Mouse (Mus musculus) neutrophil, adult 59 days (primary cell): ENCODE data around the gene Kmt2a. TPM values are rescaled to one million over a fixed set of nuclear protein-coding genes. Genes with fewer than 3 reads are reported as not detected.

Experiments used
- total RNA-seq, 2 experiments: library from RNA; stranded (reverse); gene quantifications; 1 replicate in 1 of 2; 2 replicates in 1 of 2; pipeline ENCODE4 v1.2.4; 2023

Gene Kmt2a
- 10 to 100 TPM; 35.4 to 40.9 TPM for total RNA-seq

DNA sequence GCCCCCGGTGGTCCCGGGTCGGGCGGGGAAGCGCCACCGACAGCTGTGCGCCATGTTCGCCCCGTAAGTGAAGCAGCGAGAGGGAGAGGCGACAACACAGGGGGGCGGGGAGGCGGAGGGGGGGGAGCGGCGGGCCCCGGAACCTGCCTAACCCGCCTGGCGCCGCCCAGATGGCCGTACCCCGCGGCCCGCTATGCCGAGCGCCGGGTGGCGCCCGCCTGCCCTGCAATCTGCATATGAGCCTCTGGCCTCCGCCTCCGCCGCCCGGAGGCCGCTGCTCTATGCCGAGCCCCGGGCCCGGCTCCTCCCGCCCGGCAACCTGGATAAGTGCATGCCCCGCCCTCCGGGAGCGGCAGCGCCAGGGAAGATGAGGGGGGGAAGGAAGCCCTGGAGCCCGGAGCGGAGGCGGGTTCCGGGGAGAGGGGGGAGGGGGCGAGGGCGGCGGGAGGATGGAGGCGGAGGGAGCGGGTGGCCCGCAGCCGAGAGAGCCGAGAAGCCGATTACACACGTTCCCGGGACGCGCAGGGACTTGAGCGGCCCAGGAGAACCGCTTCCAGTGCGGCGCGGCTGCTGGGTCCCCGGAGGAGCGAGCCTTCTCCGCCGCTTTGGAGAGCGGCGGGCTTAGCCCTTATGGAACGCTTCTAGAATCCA lies at the start of gene Kmt2a:
Gene Kmt2a (minus strand): TSS at position 76 of the 651 bp plus-strand sequence.

DNA sequence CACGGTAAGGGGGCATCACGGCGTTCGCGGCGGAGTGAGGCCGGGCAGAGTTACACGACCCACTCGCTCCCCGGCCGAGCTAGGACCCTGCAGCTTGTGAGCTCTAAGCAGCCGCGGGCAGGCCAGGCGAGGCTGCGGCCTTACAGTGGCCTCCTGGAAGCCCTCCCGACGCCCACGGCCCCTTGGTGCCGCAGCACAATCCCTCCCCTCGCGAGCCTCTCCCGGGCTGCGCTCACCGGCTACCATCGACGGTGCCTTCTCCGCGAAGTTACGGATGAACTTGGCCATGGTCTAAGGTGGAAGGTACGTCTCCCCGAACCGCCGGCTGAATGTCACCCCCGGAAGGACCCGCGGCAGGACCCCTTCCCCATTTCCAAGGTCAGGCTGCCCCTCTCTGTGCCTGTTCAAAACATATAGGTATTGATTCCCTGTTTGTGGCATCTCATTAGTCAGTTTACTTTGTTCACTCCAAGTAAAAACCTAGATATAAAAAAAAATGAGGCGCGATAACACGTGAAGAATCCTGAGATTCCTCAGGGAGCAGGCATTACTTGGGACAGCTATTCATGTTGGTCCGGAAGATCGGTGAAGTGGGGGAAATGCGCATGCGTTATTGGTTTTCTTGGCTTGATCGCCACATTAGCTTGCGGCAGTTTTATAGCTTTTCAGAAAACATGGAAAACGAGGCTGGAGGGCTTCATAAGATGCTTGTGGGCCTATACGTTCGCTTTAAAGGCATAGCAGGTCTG lies 39.5 kb upstream of the Kmt2a start, which contains the start of gene Atp5l:
Gene Atp5l (minus strand): TSS at position 369 of the 749 bp plus-strand sequence.

DNA sequence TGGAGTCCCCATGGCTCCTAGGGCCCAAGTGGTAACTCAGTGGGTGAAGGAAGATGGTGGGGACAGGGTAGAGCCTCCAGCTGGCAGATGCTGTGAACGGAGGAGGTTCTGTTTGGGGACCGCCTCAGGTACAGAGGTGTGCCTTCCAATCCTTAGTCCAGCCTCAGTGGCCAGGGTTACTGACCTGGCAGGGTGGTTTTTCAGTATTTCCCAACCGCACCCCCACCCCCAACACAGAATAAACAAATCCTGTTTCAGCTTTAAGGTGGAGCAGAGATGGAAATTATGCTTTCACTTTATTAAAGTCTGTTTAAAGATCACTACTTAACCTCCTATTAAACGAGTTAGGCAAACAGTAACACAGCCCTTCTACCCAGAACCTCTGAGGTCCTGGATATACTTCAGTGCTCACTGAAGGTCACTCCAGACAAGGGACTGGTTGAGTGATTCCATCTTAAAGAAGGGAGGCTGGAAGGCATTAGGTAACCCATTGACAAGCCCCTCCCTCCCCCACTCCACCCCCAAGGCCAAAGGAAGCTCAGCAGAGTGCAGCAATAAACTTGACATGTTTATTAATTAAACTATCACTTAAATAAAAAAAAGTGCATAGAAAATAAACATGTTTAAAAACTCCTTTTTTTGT lies 78.2 kb downstream of the Kmt2a start, which contains the start of gene Ttc36:
Gene Ttc36 (minus strand): TSS at position 265 of the 643 bp plus-strand sequence.

DNA sequence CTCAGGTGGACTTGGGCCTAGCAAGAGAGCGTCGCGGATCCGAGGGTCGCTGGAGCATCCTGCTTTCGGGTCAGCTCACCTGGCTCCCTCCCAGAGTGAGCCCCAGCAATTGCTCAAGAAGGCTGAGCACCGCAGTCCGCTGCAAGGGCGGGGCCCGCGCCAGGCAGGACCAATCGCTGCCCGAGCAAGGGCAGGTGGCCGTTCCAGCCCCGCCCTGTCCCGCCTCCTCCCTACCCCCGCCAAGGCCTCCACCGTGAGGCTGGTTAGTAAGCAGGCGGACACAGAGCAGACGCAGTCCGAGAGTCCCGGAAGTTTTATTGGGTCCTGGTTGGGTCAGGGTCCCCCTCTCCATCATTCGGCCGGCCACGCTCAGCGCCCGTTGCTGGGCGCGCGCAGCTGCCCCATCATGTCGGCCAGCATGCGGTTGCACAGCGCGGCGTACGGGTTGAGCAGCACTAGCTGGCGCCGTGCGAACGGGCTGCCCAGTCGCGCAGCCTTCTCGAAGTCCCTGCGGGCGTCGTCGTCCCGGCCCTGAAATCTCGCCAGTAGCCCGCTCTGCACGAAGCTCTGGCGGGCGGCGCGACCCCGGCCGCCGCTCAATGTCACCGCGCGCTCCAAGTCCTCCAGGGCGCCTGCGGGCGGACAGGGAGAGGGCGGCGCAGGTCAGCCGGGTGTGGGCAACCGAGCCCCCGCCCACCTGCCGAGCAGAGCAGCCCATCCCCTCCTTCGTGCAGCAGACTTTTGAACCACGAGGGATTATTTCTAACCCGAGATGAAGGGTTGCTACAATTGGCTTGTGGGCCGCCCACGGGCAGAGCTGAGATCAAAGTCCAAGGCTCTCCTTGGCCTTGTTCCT lies 81.8 kb downstream of the Kmt2a start, which contains the start of gene Tmem25:
Gene Tmem25 (minus strand): TSS at position 206 of the 856 bp plus-strand sequence.

DNA sequence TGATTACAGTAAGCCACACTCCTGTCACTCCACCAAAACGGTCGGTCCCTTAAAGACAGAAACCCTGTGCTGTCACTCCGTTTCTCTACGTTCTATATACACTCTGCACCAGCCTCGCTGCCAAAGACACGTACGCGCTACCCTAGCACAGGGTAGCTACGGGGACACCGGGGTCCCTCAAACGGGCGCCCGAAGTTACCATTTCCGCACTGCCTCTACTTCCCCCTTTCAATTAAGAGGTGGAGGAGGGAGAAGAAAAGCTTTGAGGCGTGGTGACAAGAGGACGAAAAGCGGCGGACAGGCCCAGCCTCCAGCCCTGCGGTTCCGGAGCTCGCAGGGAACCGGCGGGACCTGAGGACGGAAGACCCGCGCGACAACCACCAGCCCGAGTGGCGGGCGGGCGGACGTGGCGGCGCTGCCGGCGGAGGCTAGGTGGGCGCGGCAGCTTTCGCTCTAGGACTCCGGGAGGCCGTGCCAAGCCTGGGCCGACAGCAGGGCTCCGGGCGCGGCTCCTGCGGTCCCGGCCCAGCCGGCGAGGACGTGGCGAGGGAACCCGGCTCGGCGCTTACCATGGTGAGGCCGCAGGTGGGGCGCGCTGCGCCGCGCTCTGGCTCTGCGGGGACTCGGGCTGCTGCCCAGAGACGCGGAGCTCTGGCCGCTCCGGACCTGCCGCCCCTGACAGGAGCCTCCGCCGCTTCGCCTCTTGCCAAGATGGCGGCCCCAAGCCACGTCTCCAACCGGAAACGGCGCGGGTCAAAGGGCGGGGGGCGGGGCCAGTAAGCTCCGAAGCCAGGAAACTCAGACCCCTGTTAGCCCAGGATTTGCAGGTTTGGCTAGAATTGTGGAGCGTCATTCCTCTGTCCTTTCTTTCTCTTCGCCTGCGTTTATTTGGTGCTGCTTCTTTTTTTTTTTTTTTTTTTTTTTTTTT lies 113.7 kb downstream of the Kmt2a start, which contains the start of the genes Arcn1 and Ift46:
Gene Arcn1 (minus strand): TSS at position 745 of the 928 bp plus-strand sequence.
Gene Ift46 (plus strand): TSS at position 808 of the 928 bp plus-strand sequence.

Other genes starting within 250 kb of the Kmt2a start
- not detected for gene Treh, start 208.1 kb downstream of the Kmt2a start, total RNA-seq
- gene Phldb1, start 146.1 kb downstream of the Kmt2a start, total RNA-seq, result 1 to 10 TPM; 1.6 to 2.0 TPM
- gene Arcn1, start 113.5 kb downstream of the Kmt2a start, total RNA-seq, result 10 to 100 TPM; 86.7 to 98.8 TPM
- 10 to 100 TPM; 21.7 to 26.3 TPM for gene Ift46, start 113.4 kb downstream of the Kmt2a start, total RNA-seq
- gene Tmem25, start 82.0 kb downstream of the Kmt2a start, total RNA-seq, result 1 to 10 TPM in 1 of 2 experiments, under 1 TPM in 1; 0.47 to 2.6 TPM
- gene Ttc36, start 78.2 kb downstream of the Kmt2a start, total RNA-seq, result under 1 TPM; 0.75 to 0.82 TPM
- 100 to 1,000 TPM; 196 to 198 TPM for gene Atp5l, start 39.4 kb upstream of the Kmt2a start, total RNA-seq
- 10 to 100 TPM; 70.0 to 75.4 TPM for gene Ube4a, start 84.3 kb upstream of the Kmt2a start, total RNA-seq
- 1 to 10 TPM; 1.0 to 1.3 TPM for gene Cd3g, start 99.1 kb upstream of the Kmt2a start, total RNA-seq
- gene Cd3d, start 100.5 kb upstream of the Kmt2a start, total RNA-seq, result 100 to 1,000 TPM; 101 to 146 TPM
- under 1 TPM; 0.35 to 0.58 TPM for gene Cd3e, start 128.3 kb upstream of the Kmt2a start, total RNA-seq
- gene Mpzl2, start 158.5 kb upstream of the Kmt2a start, total RNA-seq, result under 1 TPM; 0.11 to 0.44 TPM
- gene Mpzl3, start 173.9 kb upstream of the Kmt2a start, total RNA-seq, result 10 to 100 TPM in 1 of 2 experiments, 1 to 10 TPM in 1; 8.4 to 14.5 TPM
- 100 to 1,000 TPM in 1 of 2 experiments, 10 to 100 TPM in 1; 98.4 to 104 TPM for gene Jaml, start 197.9 kb upstream of the Kmt2a start, total RNA-seq
- gene Scn2b, start 236.5 kb upstream of the Kmt2a start, total RNA-seq, result 1 to 10 TPM; 1.2 to 1.3 TPM